Mouse (Mus musculus) G1E (cell line): ENCODE results near the gene Dhx58. TPM values are rescaled to one million over a fixed set of nuclear protein-coding genes. Genes with fewer than 3 reads are reported as not detected.

Experiments used
- ATAC-seq: 2 replicates; pipeline ENCODE4 v1.8.0; 2016; ENCODE audit warnings: mild to moderate bottlenecking; ENCODE audit not compliant: insufficient number of reproducible peaks, poor library complexity, low FRiP score, severe bottlenecking; ENCODE audit errors: extremely low read depth
- DNase-seq: peaks from one replicate; pipeline ENCODE4 v3.0.0; 2012; ENCODE audit warnings: low spot score
- H3K27me3 ChIP-seq: 2 replicates; pipeline ENCODE4 v1.6.1; 2012; ENCODE audit warnings: mild to moderate bottlenecking, low read length, inconsistent platforms; ENCODE audit not compliant: insufficient read depth
- H3K36me3 ChIP-seq: replicated peaks from 2 replicates; pipeline ENCODE3; 2012; ENCODE audit warnings: mild to moderate bottlenecking, inconsistent platforms
- H3K4me1 ChIP-seq: 2 replicates; pipeline ENCODE4 v1.6.1; 2012; ENCODE audit warnings: low read depth, low read length, inconsistent platforms, mixed read lengths; ENCODE audit not compliant: insufficient read depth
- H3K4me3 ChIP-seq: 2 replicates; pipeline ENCODE4 v1.5.1; 2012; ENCODE audit warnings: low read depth, mild to moderate bottlenecking, inconsistent platforms, low read length, moderate library complexity, mixed read lengths
- H3K9me3 ChIP-seq: replicated peaks from 2 replicates; pipeline ENCODE4 v1.6.1; 2012; ENCODE audit warnings: inconsistent platforms
- CTCF ChIP-seq: IDR thresholded peaks from 2 replicates; pipeline ENCODE4 v1.5.1; 2012; ENCODE audit warnings: low read depth, low read length, inconsistent platforms, mixed read lengths
- GATA1 ChIP-seq: IDR thresholded peaks from 2 replicates; pipeline ENCODE4 v1.6.1; 2012; ENCODE audit warnings: borderline replicate concordance, low read length, inconsistent platforms, mixed read lengths
- GATA2 ChIP-seq: IDR thresholded peaks from 2 replicates; pipeline ENCODE4 v1.6.1; 2012; ENCODE audit warnings: low read depth, low read length, inconsistent platforms, borderline replicate concordance
- POLR2AphosphoS5 ChIP-seq: IDR thresholded peaks from 2 replicates; pipeline ENCODE4 v1.6.1; 2012; ENCODE audit warnings: low read depth, low read length, inconsistent platforms; ENCODE audit not compliant: insufficient replicate concordance
- TAL1 ChIP-seq: conservative IDR thresholded peaks from 2 replicates; pipeline ENCODE4 v1.6.1; 2012; ENCODE audit warnings: low read depth, low read length, inconsistent platforms, mixed read lengths
- polyA plus RNA-seq: library from polyadenylated mRNA; stranded (reverse); fragments of >175 nt; gene quantifications from 2 replicates; pipeline ENCODE4 v1.2.3, GENCODE M21; 2012
- total RNA-seq, 2 experiments: library from RNA; stranded (forward) in 1 of 2; stranded (reverse) in 1 of 2; fragments of 200-1000 nt in 1 of 2; fragments of >200 nt in 1 of 2; fragmentation: Nextera tagmentation in 1 of 2; gene quantifications; 2 replicates each; pipeline ENCODE4 v1.2.3; 2014 to 2017

Dhx58 gene
- total and polyA plus RNA-seq, 3 experiments, result 2.0 to 4.2 (median 2.6) TPM

GRCm38 (mm10) chr11:100697921-100698320 is 6.2 kb downstream of the Dhx58 start:
- Histone ChIP-seq H3K4me3 (no peak overlapping the region), H3K27me3 (peaks cover 7% of the 10 kb centered on the region), H3K36me3 (peaks cover 33% of the 10 kb centered on the region), H3K4me1 (peaks cover 19% of the 10 kb centered on the region), H3K9me3 (no peaks in the 10 kb centered on the region)
- no peak for DNase-seq
- TF ChIP-seq TAL1 (no peak), GATA1 (no peak), GATA2 (no peak), CTCF (no peak), POLR2AphosphoS5 (no peak)
- ATAC-seq, result no peak

GRCm38 (mm10) chr11:100694926-100695325 is 9.1 kb downstream of the Dhx58 start:
- DNase-seq (peak; percentile 64), ATAC-seq (no peak)
- H3K36me3 ChIP-seq, result peaks cover 21% of the 10 kb centered on the region
- no peak overlapping the region for H3K4me3 ChIP-seq
- peaks cover 35% of the 10 kb centered on the region for H3K27me3 ChIP-seq
- TF ChIP-seq TAL1 (no peak), CTCF (peak; percentile 91)
- H3K9me3 ChIP-seq, result no peaks in the 10 kb centered on the region
- peaks cover 11% of the 10 kb centered on the region for H3K4me1 ChIP-seq

GRCm38 (mm10) chr11:100693154-100693553 is 10.9 kb downstream of the Dhx58 start:
- Histone ChIP-seq H3K9me3 (no peaks in the 10 kb centered on the region), H3K36me3 (peaks cover 9% of the 10 kb centered on the region), H3K4me1 (peaks cover 11% of the 10 kb centered on the region), H3K27me3 (peaks cover 44% of the 10 kb centered on the region), H3K4me3 (no peak overlapping the region)
- DNase-seq (no peak), ATAC-seq (no peak)
- no peak for TF ChIP-seq GATA2
- no peak for TF ChIP-seq CTCF
- TF ChIP-seq POLR2AphosphoS5, result no peak
- no peak for TF ChIP-seq GATA1
- TF ChIP-seq TAL1, result no peak

- no peak for TF ChIP-seq GATA2
- TF ChIP-seq CTCF, result no peak
- TF ChIP-seq GATA1, result no peak
- no peak for TF ChIP-seq TAL1
- TF ChIP-seq POLR2AphosphoS5, result no peak
- Histone ChIP-seq H3K36me3 (peaks cover 5% of the 10 kb centered on the region), H3K4me1 (peaks cover 11% of the 10 kb centered on the region), H3K9me3 (no peaks in the 10 kb centered on the region), H3K4me3 (no peak within 1 kb of the TSS; the same call in 1 of the 2 replicates), H3K27me3 (peaks cover 52% of the 10 kb centered on the region)
- no peak for DNase-seq
- no peak for ATAC-seq
These were observed 11.9 kb downstream of the Dhx58 start, which contains the start of gene Zfp385c for GRCm38 (mm10) chr11:100692164-100692616. Zfp385c (minus strand) TSS chr11:100692455.

GRCm38 (mm10) chr11:100690389-100690788 is 13.7 kb downstream of the Dhx58 start:
- TF ChIP-seq GATA2 (no peak), TAL1 (no peak), POLR2AphosphoS5 (no peak), GATA1 (no peak), CTCF (no peak)
- Histone ChIP-seq H3K4me1 (peaks cover 11% of the 10 kb centered on the region), H3K27me3 (peaks cover 60% of the 10 kb centered on the region), H3K36me3 (no peaks in the 10 kb centered on the region), H3K9me3 (no peaks in the 10 kb centered on the region), H3K4me3 (no peak overlapping the region)
- no peak for DNase-seq
- ATAC-seq, result no peak

- peaks cover 11% of the 10 kb centered on the region for H3K4me1 ChIP-seq
- no peaks in the 10 kb centered on the region for H3K36me3 ChIP-seq
- DNase-seq (no peak), ATAC-seq (no peak)
- no peak overlapping the region for H3K4me3 ChIP-seq
- H3K9me3 ChIP-seq, result no peaks in the 10 kb centered on the region
- TF ChIP-seq GATA2, result no peak
- TF ChIP-seq POLR2AphosphoS5, result no peak
- TF ChIP-seq GATA1, result no peak
- TF ChIP-seq CTCF, result no peak
- no peak for TF ChIP-seq TAL1
- H3K27me3 ChIP-seq, result peaks cover 70% of the 10 kb centered on the region
These were observed 15.6 kb downstream of the Dhx58 start for GRCm38 (mm10) chr11:100688443-100688842.

- no peaks in the 10 kb centered on the region for H3K36me3 ChIP-seq
- H3K9me3 ChIP-seq, result no peaks in the 10 kb centered on the region
- H3K4me3 ChIP-seq, result no peak overlapping the region
- ATAC-seq (no peak), DNase-seq (no peak)
- TF ChIP-seq GATA2, result no peak
- no peak for TF ChIP-seq POLR2AphosphoS5
- no peak for TF ChIP-seq CTCF
- no peak for TF ChIP-seq TAL1
- no peak for TF ChIP-seq GATA1
- peaks cover 6% of the 10 kb centered on the region for H3K4me1 ChIP-seq
- peaks cover 64% of the 10 kb centered on the region for H3K27me3 ChIP-seq
These were observed 16.8 kb downstream of the Dhx58 start for GRCm38 (mm10) chr11:100687265-100687664.
